Mouse (Mus musculus) limb, embryonic 10.5 days (tissue): Measurements from ENCODE around the gene Upk1b. TPM values are rescaled to one million over a fixed set of nuclear protein-coding genes. Genes with fewer than 3 reads are reported as not detected.

Experiments
- DNase-seq: peaks from one replicate; pipeline ENCODE4 v3.0.0-alpha.2; 2017; ENCODE audit warnings: low spot score
- H3K27ac ChIP-seq: fragments of 300-500 bp; sonication (generic); 2 replicates; pipeline ENCODE4 v1.5.1; 2016; ENCODE audit warnings: mild to moderate bottlenecking
- H3K27me3 ChIP-seq: fragments of 300-500 bp; sonication (generic); 2 replicates; pipeline ENCODE4 v1.6.1; 2016; ENCODE audit warnings: low read depth, mild to moderate bottlenecking; ENCODE audit not compliant: poor library complexity, severe bottlenecking
- H3K36me3 ChIP-seq: fragments of 300-500 bp; sonication (generic); 2 replicates; pipeline ENCODE4 v1.6.1; 2016; ENCODE audit warnings: mild to moderate bottlenecking, moderate library complexity
- H3K4me1 ChIP-seq: fragments of 300-500 bp; sonication (generic); 2 replicates; pipeline ENCODE4 v1.6.1; 2016
- H3K4me3 ChIP-seq: fragments of 300-500 bp; sonication (generic); 2 replicates; pipeline ENCODE4 v1.5.1; 2016; ENCODE audit warnings: mild to moderate bottlenecking, moderate library complexity
- H3K9me3 ChIP-seq: fragments of 300-500 bp; sonication (generic); replicated peaks from 2 replicates; pipeline ENCODE4 v1.6.1; 2016; ENCODE audit warnings: mild to moderate bottlenecking
- WGBS: fragments of 180-500 bp; shearing (Covaris S2); methylation state at CpG from one replicate; pipeline ENCODE4 v1.1.7; 2016; 5-methylcytosine and 5-hydroxymethylcytosine counted together
- polyA plus RNA-seq: library from polyadenylated mRNA; unstranded; fragments of >200 nt; fragmentation: Nextera tagmentation; extraction: Ambion mirVana; gene quantifications from 2 replicates; pipeline ENCODE4 v1.2.1, GENCODE M21; 2016

Gene Upk1b
- polyA plus RNA-seq, 1 experiment from 2014 or later = 3.4 TPM

GRCm38 (mm10) chr16:38776342-38776741, 23.8 kb downstream of the Upk1b start:
- Histone ChIP-seq H3K36me3 (no peaks in the 10 kb centered on the region), H3K27ac (no peak overlapping the region), H3K27me3 (no peaks in the 10 kb centered on the region), H3K4me3 (no peak overlapping the region), H3K9me3 (no peaks in the 10 kb centered on the region), H3K4me1 (peaks cover 13% of the 10 kb centered on the region)
- DNase-seq = no peak
- 54% methylated on average over 6 of the region's 6 CpGs for WGBS

DNA sequence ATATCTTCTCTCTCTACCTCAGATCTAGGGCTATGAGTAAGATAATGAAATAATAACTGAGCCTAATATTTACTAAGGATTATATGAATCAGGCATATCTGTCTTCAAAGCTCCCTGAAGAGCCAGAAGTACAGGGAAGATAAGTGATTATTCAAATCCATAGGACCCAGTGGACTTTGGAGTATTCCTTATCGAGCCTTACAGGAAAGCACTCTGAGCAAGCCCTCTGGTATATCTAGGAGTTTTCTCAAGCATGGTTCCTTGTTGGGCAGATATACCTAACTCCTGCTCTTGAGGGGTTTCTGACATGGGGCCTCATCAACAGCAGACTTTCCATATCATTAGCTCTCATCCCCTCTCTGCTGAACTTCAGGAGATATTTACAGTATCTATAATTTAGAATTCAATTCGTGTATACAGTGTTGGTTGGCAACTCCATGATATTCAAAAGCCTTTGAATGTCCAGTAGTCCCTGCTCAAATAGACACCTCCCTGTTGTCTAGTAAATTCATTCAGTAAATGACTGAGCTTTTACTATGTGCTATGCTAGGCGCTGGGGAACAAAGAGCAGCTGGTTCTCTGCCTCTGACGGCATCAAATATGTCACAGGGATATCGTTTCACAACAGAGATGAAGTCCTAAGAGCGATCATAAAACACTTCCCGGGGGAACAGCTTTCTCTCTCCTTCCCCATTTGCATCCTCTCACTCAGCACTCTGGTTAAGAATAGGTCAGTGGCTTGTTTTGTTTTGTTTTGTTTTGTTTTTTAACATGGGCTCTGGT, 25.0 kb downstream of the Upk1b start:
- 71% methylated on average over 7 of the region's 7 CpGs for WGBS
- no peaks in the 10 kb centered on the region for H3K27me3 ChIP-seq
- peaks cover 13% of the 10 kb centered on the region for H3K4me1 ChIP-seq
- no peak overlapping the region for H3K27ac ChIP-seq
- no peak overlapping the region for H3K4me3 ChIP-seq
- no peaks in the 10 kb centered on the region for H3K36me3 ChIP-seq
- DNase-seq = no peak
- H3K9me3 ChIP-seq = no peaks in the 10 kb centered on the region

DNA sequence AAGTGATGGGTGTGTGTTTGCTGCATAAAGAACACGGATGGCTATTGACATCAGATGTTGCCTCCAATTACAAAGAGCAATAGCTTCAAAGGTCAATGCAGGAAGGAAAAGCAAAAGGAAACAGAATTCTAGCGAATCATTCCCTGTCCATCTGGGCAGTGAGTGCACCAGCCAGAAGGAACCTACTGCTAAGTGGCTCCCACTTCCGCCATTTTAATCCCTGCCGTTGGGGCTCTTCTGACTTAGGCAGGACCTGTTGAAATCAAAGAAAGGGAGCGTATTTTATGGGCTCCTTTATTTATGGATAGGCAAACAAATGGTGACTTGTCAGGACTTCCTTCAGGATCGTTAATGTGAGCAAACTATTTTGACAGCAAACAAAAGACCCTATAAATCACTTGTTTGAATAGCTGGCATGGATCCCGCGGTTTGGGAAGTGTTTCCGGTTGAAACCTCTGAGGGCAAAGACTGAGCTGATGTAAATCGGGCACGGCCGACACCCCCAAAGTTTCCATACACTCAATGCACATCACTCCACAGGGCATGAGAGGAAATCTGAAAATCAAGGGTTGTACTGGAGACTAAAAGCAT, 27.1 kb downstream of the Upk1b start:
- no peak for DNase-seq
- 53% methylated on average over 12 of the region's 12 CpGs for WGBS

GRCm38 (mm10) chr16:38771145-38771544, 29.0 kb downstream of the Upk1b start:
- H3K27me3 ChIP-seq = no peaks in the 10 kb centered on the region

More for the DNA sequence above, 27.1 kb downstream of the Upk1b start:
- Histone ChIP-seq H3K27ac (no peak overlapping the region), H3K36me3 (peaks cover 11% of the 10 kb centered on the region), H3K4me3 (no peak overlapping the region), H3K27me3 (no peaks in the 10 kb centered on the region), H3K4me1 (peaks cover 13% of the 10 kb centered on the region), H3K9me3 (no peaks in the 10 kb centered on the region)

DNA sequence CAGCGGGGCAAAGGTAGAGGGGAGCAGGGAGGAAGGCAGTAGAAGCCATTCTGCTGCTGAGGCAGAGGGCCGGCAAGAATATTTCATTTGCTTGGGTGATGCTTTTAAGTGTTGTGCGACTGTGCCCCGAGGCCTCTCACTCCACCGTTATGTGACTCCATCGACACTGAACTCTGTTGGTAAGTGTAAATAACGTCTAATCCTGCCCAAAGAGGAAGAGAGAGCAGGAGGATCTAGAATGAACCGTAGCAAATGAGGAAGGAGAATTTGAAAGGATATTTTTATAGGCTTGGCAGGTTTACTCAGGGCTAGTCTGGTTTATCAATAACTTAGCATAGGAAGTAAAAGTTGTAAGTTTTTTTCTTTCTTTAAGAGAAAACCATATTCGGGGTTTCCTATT, 30.6 kb downstream of the Upk1b start:
- Histone ChIP-seq H3K27ac (no peak overlapping the region), H3K36me3 (peaks cover 16% of the 10 kb centered on the region), H3K4me3 (no peak overlapping the region), H3K9me3 (no peaks in the 10 kb centered on the region), H3K4me1 (peaks cover 13% of the 10 kb centered on the region), H3K27me3 (no peaks in the 10 kb centered on the region)
- no peak for DNase-seq
- WGBS = 82% methylated on average over 9 of the region's 9 CpGs

More at GRCm38 (mm10) chr16:38771145-38771544, 29.0 kb downstream of the Upk1b start:
- peaks cover 16% of the 10 kb centered on the region for H3K36me3 ChIP-seq
- DNase-seq = no peak
- H3K27ac ChIP-seq = no peak overlapping the region
- no peak overlapping the region for H3K4me3 ChIP-seq
- peaks cover 13% of the 10 kb centered on the region for H3K4me1 ChIP-seq
- WGBS = 96% methylated on average over 6 of the region's 6 CpGs
- H3K9me3 ChIP-seq = no peaks in the 10 kb centered on the region

GRCm38 (mm10) chr16:38768386-38768785, 31.7 kb downstream of the Upk1b start:
- no peaks in the 10 kb centered on the region for H3K9me3 ChIP-seq
- WGBS = 92% methylated on average over 8 of the region's 8 CpGs
- no peak overlapping the region for H3K4me3 ChIP-seq
- H3K27ac ChIP-seq = no peak overlapping the region
- DNase-seq = no peak
- peaks cover 13% of the 10 kb centered on the region for H3K4me1 ChIP-seq
- peaks cover 17% of the 10 kb centered on the region for H3K36me3 ChIP-seq
- H3K27me3 ChIP-seq = no peaks in the 10 kb centered on the region

DNA sequence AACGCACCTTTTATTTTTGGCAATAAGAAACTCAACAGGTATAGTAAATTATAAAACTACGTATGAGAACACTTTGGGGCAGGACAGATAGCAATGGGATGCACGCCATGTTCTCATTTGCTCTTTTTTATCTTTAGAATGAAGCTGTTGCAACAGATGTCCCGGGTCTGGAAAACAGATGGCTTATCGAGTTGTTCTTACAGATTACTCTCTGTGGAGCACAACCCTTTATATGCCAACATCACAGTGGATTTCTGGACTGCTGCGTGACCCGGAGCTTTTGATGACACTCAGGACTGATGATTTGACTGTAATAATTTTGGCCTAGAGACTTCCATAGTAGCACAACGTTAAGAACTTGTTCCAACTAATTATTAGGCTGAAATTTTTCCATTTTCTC, 32.4 kb downstream of the Upk1b start:
- no peak overlapping the region for H3K27ac ChIP-seq
- WGBS = 92% methylated on average over 8 of the region's 8 CpGs
- no peak overlapping the region for H3K4me3 ChIP-seq
- H3K4me1 ChIP-seq = peaks cover 8% of the 10 kb centered on the region
- no peaks in the 10 kb centered on the region for H3K9me3 ChIP-seq
- no peak for DNase-seq
- H3K27me3 ChIP-seq = no peaks in the 10 kb centered on the region
- H3K36me3 ChIP-seq = peaks cover 24% of the 10 kb centered on the region

DNA sequence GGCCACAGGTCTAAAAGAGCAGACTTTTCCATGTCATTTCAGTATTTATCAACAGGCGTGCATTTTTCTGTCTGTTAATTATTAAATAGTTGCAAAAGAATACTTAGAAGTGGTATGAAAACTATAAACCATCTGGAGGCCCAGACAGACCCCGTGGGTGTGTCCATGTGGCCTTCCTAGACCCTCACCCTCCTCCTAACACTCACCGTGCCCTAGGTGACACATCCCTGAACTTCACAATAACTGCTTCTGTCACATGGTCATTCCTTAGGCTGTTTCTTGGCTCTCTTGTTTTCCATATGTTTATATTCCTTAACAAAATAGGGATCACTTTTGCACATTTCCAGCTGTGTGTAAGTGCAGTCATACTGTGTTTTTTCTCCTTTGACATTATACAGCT, 33.5 kb downstream of the Upk1b start:
- H3K27me3 ChIP-seq = no peaks in the 10 kb centered on the region
- peaks cover 26% of the 10 kb centered on the region for H3K36me3 ChIP-seq
- 71% methylated on average over 3 of the region's 3 CpGs for WGBS
- no peaks in the 10 kb centered on the region for H3K4me1 ChIP-seq
- H3K4me3 ChIP-seq = no peak overlapping the region
- DNase-seq = no peak
- H3K27ac ChIP-seq = no peak overlapping the region
- H3K9me3 ChIP-seq = no peaks in the 10 kb centered on the region

- Histone ChIP-seq H3K27me3 (no peaks in the 10 kb centered on the region), H3K27ac (no peak overlapping the region), H3K4me1 (peaks cover 7% of the 10 kb centered on the region), H3K36me3 (peaks cover 30% of the 10 kb centered on the region), H3K9me3 (no peaks in the 10 kb centered on the region), H3K4me3 (no peak overlapping the region)
- DNase-seq = no peak
- WGBS = 82% methylated on average over 4 of the region's 4 CpGs
Observed at GRCm38 (mm10) chr16:38763508-38763907, 36.6 kb downstream of the Upk1b start.

DNA sequence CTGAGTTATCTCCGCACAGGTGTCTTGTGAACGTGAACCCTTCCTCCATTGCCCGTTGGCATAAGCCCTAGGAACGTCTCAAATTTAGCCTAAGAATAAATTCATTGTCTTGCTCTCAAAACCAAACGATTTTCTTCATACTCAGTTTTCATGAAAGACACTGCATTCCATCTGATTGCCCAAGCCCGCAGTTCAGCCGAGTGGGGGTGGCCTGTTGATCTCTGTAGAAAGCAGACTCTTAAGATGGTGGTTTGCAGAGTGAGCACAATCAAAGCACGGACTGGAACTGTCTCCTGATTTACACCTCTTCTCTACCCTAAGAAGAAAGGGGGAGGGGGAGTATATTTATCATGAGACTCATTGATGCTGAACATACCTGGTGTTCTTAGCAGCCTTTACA, 37.7 kb downstream of the Upk1b start:
- Histone ChIP-seq H3K27me3 (no peaks in the 10 kb centered on the region), H3K4me1 (peaks cover 15% of the 10 kb centered on the region), H3K4me3 (no peak overlapping the region), H3K9me3 (no peaks in the 10 kb centered on the region), H3K36me3 (peaks cover 31% of the 10 kb centered on the region), H3K27ac (no peak overlapping the region)
- no peak for DNase-seq
- WGBS = 89% methylated on average over 8 of the region's 8 CpGs

GRCm38 (mm10) chr16:38761972-38762371, 38.2 kb downstream of the Upk1b start:
- H3K4me3 ChIP-seq = no peak overlapping the region
- H3K27ac ChIP-seq = no peak overlapping the region
- peaks cover 15% of the 10 kb centered on the region for H3K4me1 ChIP-seq
- no peaks in the 10 kb centered on the region for H3K27me3 ChIP-seq
- DNase-seq = no peak
- peaks cover 31% of the 10 kb centered on the region for H3K36me3 ChIP-seq
- 92% methylated on average over 5 of the region's 5 CpGs for WGBS
- no peaks in the 10 kb centered on the region for H3K9me3 ChIP-seq

DNA sequence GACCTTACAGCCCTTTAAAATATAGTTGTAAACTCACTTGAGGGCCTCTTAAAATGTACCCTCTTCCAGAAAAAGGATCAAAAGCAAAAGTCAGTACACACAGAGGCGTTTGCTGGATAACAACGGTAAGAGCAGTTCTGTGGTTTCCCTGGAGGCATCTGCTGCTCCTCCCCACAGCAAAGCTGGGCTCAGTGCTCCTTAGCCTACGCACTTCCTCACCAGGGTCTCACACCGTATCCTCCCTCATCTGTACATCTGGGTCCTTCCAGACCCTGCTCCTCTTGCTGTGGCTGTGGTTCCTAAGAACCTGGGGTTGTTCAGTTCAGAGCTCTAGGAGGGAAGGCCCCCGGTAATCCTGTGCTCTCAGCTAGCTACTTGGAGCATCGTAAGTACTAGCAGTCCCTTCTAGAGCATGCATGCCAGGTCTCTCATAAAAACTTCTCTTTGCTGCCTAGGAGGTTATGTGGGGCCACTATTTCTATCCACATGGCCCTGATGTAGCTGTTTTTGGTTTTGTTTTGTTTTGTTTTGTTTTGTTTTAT, 39.2 kb downstream of the Upk1b start:
- Histone ChIP-seq H3K9me3 (no peaks in the 10 kb centered on the region), H3K27ac (no peak overlapping the region), H3K4me1 (peaks cover 22% of the 10 kb centered on the region), H3K4me3 (no peak overlapping the region), H3K27me3 (no peaks in the 10 kb centered on the region), H3K36me3 (peaks cover 31% of the 10 kb centered on the region)
- WGBS = 87% methylated on average over 6 of the region's 6 CpGs
- DNase-seq = no peak

- peaks cover 31% of the 10 kb centered on the region for H3K36me3 ChIP-seq
- DNase-seq = no peak
- 94% methylated on average over 5 of the region's 5 CpGs for WGBS
- no peaks in the 10 kb centered on the region for H3K9me3 ChIP-seq
- peaks cover 26% of the 10 kb centered on the region for H3K4me1 ChIP-seq
- no peak overlapping the region for H3K4me3 ChIP-seq
- no peak overlapping the region for H3K27ac ChIP-seq
- H3K27me3 ChIP-seq = no peaks in the 10 kb centered on the region
Observed at GRCm38 (mm10) chr16:38760239-38760638, 39.9 kb downstream of the Upk1b start.
